Mouse (Mus musculus): ENCODE measurements around the gene Mfn2. TPM values are rescaled to one million over a fixed set of nuclear protein-coding genes. Genes with fewer than 3 reads are reported as not detected.
A peak's percentile ranks its signal among the peaks of the same experiment; 100 is the strongest.

The Mfn2 gene
- polyA plus RNA-seq (2012; rRNA removed): 7.5 and 8.6 TPM in 2 replicates
- 9.2 and 11.1 TPM in 2 replicates for polyA plus RNA-seq (2014; fragmentation: Nextera tagmentation; extraction: Ambion mirVana)

DNA sequence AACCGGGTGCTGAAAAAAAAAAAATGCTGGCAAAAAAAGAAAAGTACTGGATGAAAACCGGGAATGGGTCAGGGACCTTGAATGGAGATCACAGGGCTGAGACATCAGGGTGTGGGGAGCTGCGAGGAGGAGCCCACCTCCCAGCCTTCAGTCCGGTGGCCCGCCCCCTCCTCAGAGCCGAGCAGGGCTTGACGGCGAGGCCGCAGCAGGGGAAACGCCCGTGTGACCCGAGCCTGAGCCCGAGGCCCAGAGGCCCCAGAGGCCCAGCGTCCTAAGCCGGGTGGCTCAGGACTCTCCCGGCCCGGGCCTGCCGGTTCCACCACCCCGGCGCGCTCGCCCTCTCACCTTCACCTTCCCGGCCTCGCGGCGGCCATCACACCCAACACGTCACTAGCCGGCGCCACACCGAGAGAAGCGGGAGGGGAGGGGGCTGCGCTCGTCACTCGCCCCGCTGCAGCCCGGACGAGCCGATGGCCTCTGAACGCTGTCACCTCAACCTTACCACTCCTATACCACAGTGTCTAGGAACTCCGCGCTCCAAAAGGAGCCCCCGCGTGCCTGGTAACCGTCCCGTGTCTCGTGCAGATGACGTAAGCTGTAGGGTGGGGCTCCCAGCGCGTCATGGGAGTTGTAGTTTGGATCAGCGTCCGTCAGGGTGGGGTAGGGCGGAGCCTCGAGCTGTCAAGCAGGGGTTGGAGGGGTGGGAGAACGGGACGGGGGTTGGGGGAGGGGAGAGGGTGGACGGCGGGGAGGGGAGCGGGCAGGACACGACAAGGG lies at the start of gene Mfn2:
Gene Mfn2, minus strand, starts transcription at position 392 of the 777 bp plus-strand sequence.
- Histone ChIP-seq H3K4me3 (ENCODE audit: insufficient read depth in 1 of 2, low read depth in 2 of 2, low read length in 2 of 2) (peak within 1 kb of the TSS; percentile 89 to 93), H3K4me1 (replicated peaks; ENCODE audit: control insufficient read depth in 2 of 2, insufficient read depth in 2 of 2, low read length in 1 of 2) (peaks cover 6 to 11% of the 10 kb centered on the region in 2 experiments; a peak in 3 of 4 replicates), H3K27ac (peak within 1 kb of the TSS; percentile 10), H3K4me2 (ENCODE audit: low read depth) (peak within 1 kb of the TSS; percentile 82), H3K9ac (replicated peaks) (peak within 1 kb of the TSS; percentile 90), H3K36me3 (replicated peaks; ENCODE audit: control insufficient read depth, insufficient read depth, low read depth) (peaks cover 5% of the 10 kb centered on the region; the same call in 1 of the 2 replicates), H3K9me3 (ENCODE audit: control insufficient read depth, low read length) (no peaks in the 10 kb centered on the region), H3K27me3 (ENCODE audit: control insufficient read depth, insufficient read depth, low read length) (no peaks in the 10 kb centered on the region)
- under 1% methylated on average over 55 of the region's 59 CpGs for WGBS (ENCODE audit: insufficient replicate concordance)
- ATAC-seq (ENCODE audit: insufficient read depth): peak; percentile 95
- DNase-seq (ENCODE audit: low read depth in 3 of 3, low spot score in 3 of 3): peak; percentile 78 to 81 (median 80)
- TF ChIP-seq EP300 (IDR thresholded peaks at IDR 0.05; ENCODE audit: low read depth) (no peak), CTCF (IDR thresholded peaks at IDR 0.05; ENCODE audit: low read depth) (no peak)

DNA sequence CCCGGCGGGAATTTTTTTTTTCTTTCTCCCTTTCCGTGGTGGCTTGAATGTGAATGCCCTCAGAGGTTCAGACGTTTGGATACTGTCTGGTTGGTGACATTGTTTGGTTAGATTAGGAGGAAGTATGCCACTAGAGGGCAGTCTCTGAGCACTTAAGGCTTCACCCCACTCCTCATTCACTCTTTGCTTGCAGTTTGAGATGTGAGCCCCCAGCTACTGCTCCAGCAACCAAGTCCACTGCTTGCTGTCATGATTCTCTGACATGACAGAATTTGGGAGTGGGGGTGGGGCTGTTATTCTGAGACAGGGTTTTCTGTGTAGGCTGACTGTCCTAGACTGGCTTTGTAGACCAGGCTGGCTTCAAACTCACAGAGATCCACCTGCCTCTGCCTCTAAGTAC lies 49.1 kb upstream of the Mfn2 start:
- no peaks in the 10 kb centered on the region for H3K27me3 ChIP-seq (ENCODE audit: control insufficient read depth, insufficient read depth, low read length)
- no peak for DNase-seq (ENCODE audit: low read depth in 3 of 3, low spot score in 3 of 3)
- no peak overlapping the region for H3K4me2 ChIP-seq (ENCODE audit: low read depth)
- no peaks in the 10 kb centered on the region for H3K4me1 ChIP-seq (replicated peaks; ENCODE audit: control insufficient read depth in 2 of 2, insufficient read depth in 2 of 2, low read length in 1 of 2)
- H3K36me3 ChIP-seq (replicated peaks; ENCODE audit: control insufficient read depth, insufficient read depth, low read depth): no peaks in the 10 kb centered on the region
- H3K9me3 ChIP-seq (ENCODE audit: control insufficient read depth, low read length): no peaks in the 10 kb centered on the region
- 6% methylated on average over 4 of the region's 4 CpGs for WGBS (ENCODE audit: insufficient replicate concordance)
- H3K27ac ChIP-seq: no peak overlapping the region
- peak; percentile 73 for TF ChIP-seq CTCF (IDR thresholded peaks at IDR 0.05; ENCODE audit: low read depth)
- TF ChIP-seq EP300 (IDR thresholded peaks at IDR 0.05; ENCODE audit: low read depth): no peak
- no peak overlapping the region for H3K4me3 ChIP-seq (ENCODE audit: insufficient read depth in 1 of 2, low read depth in 2 of 2, low read length in 2 of 2)
- H3K9ac ChIP-seq (replicated peaks): no peak overlapping the region
- ATAC-seq (ENCODE audit: insufficient read depth): no peak

DNA sequence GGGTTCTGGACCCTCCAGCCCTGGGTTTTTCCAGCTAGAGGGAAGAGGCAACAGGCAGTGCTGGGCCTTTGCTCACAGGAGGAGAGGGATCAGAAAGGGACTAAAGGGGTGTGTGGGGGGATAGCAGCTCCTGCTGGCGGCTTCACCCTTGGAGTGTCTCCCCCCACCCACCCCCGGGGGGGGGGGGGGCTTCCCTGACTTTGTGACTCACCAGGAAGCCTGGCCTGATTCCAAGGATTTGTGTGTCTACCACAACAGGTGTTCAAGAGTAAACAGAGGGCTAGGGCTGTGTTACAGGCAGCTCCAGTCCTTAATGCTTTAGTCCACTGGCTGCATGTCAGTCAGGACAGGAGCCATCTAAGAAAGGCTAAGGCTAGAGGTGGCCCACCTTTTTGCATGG lies 43.0 kb upstream of the Mfn2 start:
- 76% methylated on average over 2 of the region's 2 CpGs for WGBS (ENCODE audit: insufficient replicate concordance)
- DNase-seq (ENCODE audit: low read depth in 3 of 3, low spot score in 3 of 3) (no peak), ATAC-seq (ENCODE audit: insufficient read depth) (no peak)
- Histone ChIP-seq H3K4me1 (replicated peaks; ENCODE audit: control insufficient read depth in 2 of 2, insufficient read depth in 2 of 2, low read length in 1 of 2) (peaks cover under 1 to 3% of the 10 kb centered on the region in 2 experiments; a peak in 1 of 4 replicates), H3K4me3 (ENCODE audit: insufficient read depth in 1 of 2, low read depth in 2 of 2, low read length in 2 of 2) (no peak overlapping the region), H3K9ac (replicated peaks) (no peak overlapping the region), H3K27me3 (ENCODE audit: control insufficient read depth, insufficient read depth, low read length) (no peaks in the 10 kb centered on the region), H3K36me3 (replicated peaks; ENCODE audit: control insufficient read depth, insufficient read depth, low read depth) (peaks cover 23% of the 10 kb centered on the region), H3K9me3 (ENCODE audit: control insufficient read depth, low read length) (no peaks in the 10 kb centered on the region), H3K27ac (no peak overlapping the region), H3K4me2 (ENCODE audit: low read depth) (no peak overlapping the region)
- TF ChIP-seq EP300 (IDR thresholded peaks at IDR 0.05; ENCODE audit: low read depth) (no peak), CTCF (IDR thresholded peaks at IDR 0.05; ENCODE audit: low read depth) (no peak)

DNA sequence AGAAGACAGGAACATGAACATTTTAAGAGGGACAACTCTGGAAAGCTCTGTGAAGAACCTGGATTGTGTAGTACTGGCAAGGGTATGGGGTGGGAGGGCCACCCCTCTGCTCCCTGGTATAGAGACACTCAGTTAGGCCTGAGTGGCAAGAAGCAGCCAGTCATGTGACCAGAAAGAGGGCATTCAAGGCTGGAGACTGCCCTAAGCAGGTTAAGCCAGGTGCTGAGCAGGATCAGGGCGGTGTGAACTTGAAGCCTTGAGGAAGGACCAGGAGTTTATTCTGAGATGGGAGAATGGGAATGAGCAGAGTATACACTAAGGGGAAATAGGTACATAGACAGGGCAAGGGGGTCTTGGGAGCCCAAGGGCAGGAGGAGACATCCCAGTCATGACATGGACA lies 38.5 kb upstream of the Mfn2 start:
- H3K4me2 ChIP-seq (ENCODE audit: low read depth): peak overlapping the region; percentile 93
- no peak overlapping the region for H3K27ac ChIP-seq
- DNase-seq (ENCODE audit: low read depth in 3 of 3, low spot score in 3 of 3): no peak
- no peak for ATAC-seq (ENCODE audit: insufficient read depth)
- no peak overlapping the region for H3K4me3 ChIP-seq (ENCODE audit: insufficient read depth in 1 of 2, low read depth in 2 of 2, low read length in 2 of 2)
- TF ChIP-seq EP300 (IDR thresholded peaks at IDR 0.05; ENCODE audit: low read depth) (no peak), CTCF (IDR thresholded peaks at IDR 0.05; ENCODE audit: low read depth) (no peak)
- WGBS (ENCODE audit: insufficient replicate concordance): 87% methylated on average over 1 of the region's 1 CpGs
- H3K4me1 ChIP-seq (replicated peaks; ENCODE audit: control insufficient read depth in 2 of 2, insufficient read depth in 2 of 2, low read length in 1 of 2): peaks cover 4 to 23% of the 10 kb centered on the region in 2 experiments; a peak in 2 of 4 replicates
- no peaks in the 10 kb centered on the region; the same call in 1 of the 2 replicates for H3K27me3 ChIP-seq (ENCODE audit: control insufficient read depth, insufficient read depth, low read length)
- 0 out of 2 replicates have a peak overlapping the region, but pooled peaks have one; percentile 44 for H3K9ac ChIP-seq (replicated peaks)
- H3K9me3 ChIP-seq (ENCODE audit: control insufficient read depth, low read length): no peaks in the 10 kb centered on the region
- H3K36me3 ChIP-seq (replicated peaks; ENCODE audit: control insufficient read depth, insufficient read depth, low read depth): peaks cover 23% of the 10 kb centered on the region
